Mouse (Mus musculus): ENCODE results near the gene Zfp444.

GRCm38 (mm10) chr7:6152036-6152435, 20.0 kb upstream of the Zfp444 start:
- TF ChIP-seq POLR2A (IDR thresholded peaks at IDR 0.05; ENCODE audit: low read depth, low read length) = no peak
- no peak for TF ChIP-seq CTCF (IDR thresholded peaks at IDR 0.05; ENCODE audit: extremely low read depth, insufficient read depth, insufficient read length, insufficient replicate concordance)

Measured in spleen, adult 2 months (tissue).